Mouse (Mus musculus) neural tube, embryonic 10.5 days (tissue): ENCODE results near the gene Dnajb12.
A peak's percentile ranks its signal among the peaks of the same experiment; 100 is the strongest.
"Not testable (repeated sequence)": the region's sequence is repeated elsewhere in the genome, so short reads cannot be mapped to it uniquely, and the experiment has no call there.

Experiments used
- DNase-seq: peaks from one replicate; pipeline ENCODE4 v3.0.0-alpha.2; 2017; ENCODE audit warnings: low spot score; ENCODE audit errors: extremely low spot score

Gene Dnajb12

DNA sequence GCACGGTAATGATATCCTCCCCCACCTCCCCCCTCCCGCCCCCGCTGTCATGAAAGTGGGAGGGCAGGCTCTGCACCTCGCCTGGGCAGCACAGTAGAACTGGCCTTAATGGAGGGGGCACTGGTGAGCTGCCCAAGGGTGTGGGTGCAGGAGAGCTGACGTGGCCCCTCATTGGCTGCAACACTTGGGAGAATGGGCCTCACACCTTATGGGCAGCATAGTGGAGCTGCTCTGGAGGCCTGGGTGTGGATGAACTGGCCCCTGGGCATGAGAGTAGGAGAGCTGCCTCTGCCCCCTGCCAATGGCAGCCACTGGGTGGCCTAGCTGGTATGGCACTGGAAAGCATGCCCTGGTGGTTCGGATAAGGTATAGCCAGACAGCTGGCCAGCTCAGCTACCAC lies 9.3 kb upstream of the Dnajb12 start:
- DNase-seq = no peak

- not testable (repeated sequence) for DNase-seq
These were observed 6.7 kb upstream of the Dnajb12 start for GRCm38 (mm10) chr10:59872651-59873050.

- no peak for DNase-seq
These were observed 6.2 kb upstream of the Dnajb12 start for GRCm38 (mm10) chr10:59873206-59873605.

- DNase-seq = no peak
These were observed 5.7 kb upstream of the Dnajb12 start for GRCm38 (mm10) chr10:59873613-59874012.

DNA sequence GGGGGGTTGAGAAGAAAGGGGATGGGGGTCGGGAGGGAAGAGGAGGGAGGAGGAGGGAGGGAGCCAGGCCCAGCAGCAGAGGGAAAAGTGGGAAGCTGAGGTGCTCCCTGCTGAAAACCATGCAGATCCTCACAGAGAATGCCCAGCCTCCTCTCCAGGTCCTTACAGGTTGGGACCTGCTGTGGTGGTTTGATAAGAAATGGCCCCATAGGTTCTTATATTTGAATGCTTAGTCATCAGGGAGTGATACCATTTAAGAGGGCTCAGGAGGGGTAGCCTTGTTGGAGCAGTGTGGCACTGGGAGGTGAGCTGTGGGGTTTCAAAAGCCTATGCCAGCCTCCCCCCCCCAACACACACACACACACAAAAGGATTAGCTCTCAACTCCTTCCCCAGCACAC lies 4.0 kb upstream of the Dnajb12 start:
- DNase-seq = no peak

- DNase-seq = not testable (repeated sequence)
These were observed 2.7 kb upstream of the Dnajb12 start for GRCm38 (mm10) chr10:59876698-59877097.

DNA sequence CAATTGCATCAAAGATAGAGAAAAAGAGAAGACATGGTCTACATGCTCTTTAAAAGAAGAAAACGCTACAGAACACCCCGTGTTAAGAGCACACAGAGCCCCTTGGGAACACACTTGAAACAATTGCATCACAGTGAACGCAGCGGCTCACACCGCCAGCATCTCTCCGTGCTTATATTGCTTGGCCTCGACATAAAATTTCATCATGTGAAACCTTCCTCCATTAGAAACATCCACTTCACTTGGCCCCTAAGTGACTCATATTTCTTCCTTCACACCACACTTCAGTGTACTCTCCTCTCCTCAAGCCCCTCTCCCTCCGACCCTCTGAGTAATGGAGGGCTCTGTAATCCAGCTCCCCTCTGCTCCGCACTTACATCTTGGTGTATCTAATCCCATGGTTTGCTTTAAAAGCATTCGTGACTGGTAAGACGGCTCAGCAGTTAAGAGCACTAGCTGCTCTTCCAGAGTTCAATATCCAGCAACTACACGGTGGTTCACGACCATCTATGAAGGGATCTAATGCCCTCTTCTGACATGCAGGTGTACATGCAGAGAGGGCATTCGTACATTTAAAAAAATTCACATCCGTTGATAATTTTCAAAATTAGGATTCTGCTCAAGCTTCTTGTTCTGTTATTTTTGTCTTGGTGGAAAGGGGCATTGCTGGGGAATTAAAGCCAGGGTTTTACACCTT lies 1.8 kb upstream of the Dnajb12 start:
- DNase-seq = no peak

DNA sequence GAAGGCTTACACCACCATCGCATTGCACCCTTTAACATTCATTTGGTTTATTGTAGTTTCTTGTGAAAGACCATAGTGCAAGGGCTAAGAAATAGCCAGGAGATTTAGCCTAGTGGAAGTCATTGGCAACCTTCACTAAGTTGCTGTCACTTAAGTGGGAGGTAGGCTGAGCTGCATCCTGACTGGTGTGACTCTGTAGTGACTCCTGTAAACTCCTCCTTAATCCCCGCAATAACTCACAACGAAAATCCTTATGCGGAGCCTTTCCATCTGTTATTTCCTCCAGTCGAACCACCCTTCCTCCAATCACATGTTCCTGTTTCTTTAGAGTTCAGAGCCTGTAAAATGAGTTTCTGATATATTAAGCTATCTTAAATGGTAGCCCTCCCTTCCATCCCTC lies 533 bp upstream of the Dnajb12 start:
- DNase-seq = no peak

DNA sequence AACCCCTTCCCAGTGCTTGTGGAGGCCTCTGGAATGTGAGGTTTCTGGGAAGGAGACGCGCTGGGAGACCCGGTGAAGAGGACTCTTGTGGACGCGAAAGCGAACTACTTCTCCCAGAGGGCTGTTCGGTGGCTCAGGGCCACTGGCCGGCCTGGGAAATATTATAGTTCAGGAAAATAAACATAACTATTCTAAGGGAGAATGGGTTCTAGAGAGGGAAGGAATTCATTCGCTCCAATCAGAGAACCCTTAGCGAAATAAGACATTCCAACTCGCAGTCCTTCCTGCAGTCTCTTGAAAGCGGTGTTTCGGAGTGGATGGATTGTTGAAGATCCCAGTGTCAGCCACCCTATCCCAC lies 652 bp downstream of the Dnajb12 start:
- DNase-seq = no peak

- DNase-seq = no peak
These were observed 1.5 kb downstream of the Dnajb12 start for GRCm38 (mm10) chr10:59880837-59881236.

DNA sequence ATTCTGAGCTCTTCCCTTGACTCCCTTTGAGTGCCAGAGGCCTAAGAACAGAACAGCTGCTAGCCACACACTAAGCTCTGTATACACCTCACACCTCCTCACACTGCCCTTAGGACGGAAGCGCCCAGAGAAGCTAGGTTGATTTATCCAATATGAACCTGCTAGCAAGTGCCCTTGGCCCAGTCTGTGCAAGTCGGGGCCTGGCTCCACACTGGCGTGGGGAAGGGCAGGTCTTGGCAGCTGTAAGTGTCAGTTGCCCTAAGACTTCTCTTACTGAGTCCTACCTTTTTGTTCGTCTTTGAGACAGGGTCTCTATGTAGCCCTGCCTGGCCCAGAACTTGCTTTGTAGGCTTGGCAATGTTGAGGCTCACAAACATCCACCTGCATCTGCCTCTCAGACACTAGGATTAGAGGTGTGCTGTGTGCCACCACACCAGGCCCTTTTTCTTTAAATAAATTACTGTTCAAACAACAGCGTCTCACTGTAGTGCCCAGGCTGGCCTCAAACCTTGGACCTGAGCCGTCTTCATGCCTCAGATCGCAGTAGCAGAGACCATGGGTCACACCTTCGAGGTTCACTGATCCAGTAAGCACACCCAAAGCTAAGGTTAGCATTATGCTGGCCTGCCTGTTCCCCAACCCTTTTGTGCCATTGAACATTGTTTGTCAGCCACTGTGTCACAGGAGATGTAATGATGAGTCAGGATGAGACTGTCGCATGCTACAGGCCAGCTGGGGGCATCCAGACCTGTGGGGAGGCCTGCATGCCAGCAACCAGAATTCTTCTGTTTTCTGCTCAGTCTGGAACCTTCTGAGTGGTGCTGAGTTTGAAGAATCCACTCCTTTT lies 5.2 kb downstream of the Dnajb12 start:
- DNase-seq = no peak

DNA sequence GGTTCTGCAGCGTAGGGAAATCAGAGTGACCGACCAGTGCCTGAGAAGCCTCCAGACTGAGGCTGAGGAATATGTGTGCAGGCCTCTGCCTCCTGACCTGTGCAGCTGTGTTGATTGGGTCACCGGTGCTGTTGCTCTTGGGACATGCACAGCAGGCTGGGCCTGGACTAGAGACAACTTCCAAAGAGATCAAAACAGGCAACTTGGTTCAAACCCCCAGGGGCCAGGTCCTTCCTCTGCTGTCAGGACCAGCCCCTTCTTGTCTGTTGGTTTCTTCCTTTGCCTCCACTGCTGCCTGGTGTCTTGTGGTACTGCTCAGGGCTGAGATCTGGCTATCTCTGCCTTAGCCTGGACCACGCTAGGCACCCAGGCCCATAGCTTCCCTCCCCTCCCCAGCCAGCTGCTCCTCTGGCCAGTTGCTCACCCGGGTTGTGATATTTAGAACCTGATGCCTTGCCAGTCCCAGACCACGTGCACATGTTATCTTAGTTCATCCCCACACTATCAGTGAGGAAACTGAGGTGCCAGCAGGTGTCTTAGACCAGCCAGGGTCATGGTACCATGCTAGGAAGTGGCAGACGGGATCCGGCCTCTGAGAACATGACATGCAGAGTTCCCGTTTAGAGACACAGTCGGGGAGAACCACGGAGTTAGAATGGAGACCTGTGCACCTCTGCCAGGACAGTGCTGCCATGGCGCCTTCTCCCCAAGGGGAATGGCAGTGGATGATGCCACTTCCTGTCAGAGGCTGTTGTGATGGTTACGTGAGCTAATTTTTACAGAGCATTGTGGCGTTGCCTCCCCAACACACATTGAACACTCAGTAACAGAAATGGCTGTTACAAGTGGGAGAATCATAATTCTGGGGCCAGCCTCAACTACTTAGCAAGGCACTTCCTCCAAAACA lies 6.1 kb downstream of the Dnajb12 start:
- DNase-seq = no peak

DNA sequence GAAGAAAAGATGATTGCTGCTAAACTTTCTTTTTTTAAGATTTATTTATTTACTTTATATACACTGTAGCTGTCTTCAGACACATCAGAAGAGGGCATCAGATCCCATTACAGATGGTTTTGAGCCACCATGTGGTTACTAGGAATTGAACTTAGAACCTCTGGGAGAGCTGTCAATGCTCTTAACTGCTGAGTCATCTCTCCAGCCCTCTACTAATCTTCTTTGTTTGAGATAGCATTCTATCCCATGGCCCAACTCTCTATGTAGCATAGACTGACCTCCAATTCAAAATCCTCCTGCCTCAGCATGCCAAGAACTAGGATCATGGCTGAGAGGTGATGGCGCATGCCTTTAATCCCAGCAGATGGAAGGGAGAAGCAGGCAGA lies 6.7 kb downstream of the Dnajb12 start:
- no peak for DNase-seq

DNA sequence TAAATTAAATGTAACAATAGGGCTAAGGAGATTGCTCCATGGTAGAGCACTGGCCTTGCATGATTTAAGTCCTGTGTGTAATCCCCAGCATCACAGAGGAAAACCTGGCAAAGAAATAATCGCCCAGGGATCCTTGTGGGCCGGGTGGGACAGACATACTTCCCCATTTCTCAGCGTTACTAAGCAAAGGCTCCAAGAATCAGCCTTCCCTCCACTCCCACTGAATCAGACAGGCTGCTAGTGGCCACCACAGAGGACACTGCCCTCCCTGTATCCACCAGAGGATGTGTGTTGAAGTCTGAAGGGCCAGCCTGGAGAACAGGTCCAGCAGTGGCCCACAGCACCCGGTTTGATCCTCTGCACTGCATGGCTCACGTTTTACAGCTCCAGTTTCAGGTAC lies 8.1 kb downstream of the Dnajb12 start:
- no peak for DNase-seq

DNA sequence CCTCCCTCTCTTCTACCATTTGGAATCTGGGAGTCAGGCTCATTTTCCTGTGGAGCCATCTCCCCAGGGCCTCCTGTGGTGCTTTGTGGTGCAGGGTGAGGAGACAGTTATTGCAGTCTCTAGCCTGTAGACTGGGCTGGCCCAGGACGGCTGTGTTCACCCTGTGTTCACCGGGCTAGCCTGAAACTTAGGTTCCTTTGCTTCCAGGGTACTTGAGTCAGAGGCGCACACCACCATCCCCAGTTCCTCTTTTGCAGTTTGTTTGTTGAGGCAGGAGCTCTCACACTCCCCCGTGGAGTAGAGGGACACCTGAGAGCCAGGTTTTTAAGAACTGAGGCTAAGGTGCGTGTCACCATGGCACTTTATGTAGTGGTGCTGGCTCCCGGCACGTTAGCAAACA lies 10.0 kb downstream of the Dnajb12 start:
- DNase-seq = no peak

DNA sequence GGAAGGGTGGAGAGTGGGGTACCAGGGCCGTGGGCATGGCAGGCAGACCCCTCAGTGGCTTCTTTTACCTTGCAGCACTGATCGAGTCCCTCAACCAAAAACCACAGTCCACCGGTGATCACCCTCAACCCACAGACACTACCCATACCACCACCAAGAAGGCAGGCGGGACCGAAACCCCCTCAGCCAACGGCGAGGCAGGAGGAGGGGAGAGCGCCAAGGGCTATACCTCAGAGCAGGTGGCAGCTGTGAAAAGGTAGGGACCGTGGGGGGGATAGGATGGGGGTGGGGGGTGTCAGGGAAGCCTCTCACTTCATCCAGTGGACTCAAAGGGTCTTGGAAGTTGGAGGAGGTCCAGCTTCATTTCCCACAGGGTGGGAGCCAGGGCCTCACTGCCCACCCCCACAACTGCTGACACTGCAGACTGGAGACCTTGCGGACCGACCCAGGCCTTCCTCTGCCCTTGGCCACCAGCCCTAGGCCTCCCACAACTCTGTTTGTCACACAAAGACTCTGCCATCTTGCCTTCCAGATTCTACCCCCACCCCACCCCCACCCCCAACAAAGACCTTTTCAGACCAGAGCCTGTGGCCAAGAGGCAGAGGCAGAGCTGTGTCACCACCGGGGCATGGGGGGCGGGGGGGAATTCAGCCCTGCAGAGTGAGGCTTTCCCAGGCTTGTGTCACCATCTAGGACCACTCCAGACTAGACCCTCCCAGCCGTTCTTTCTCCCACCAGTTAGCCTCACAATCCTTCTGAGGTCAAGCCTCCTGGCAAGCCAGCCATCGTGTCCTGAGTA lies 10.8 kb downstream of the Dnajb12 start:
- DNase-seq = no peak

- no peak for DNase-seq
These were observed 13.6 kb downstream of the Dnajb12 start for GRCm38 (mm10) chr10:59892977-59893376.

DNA sequence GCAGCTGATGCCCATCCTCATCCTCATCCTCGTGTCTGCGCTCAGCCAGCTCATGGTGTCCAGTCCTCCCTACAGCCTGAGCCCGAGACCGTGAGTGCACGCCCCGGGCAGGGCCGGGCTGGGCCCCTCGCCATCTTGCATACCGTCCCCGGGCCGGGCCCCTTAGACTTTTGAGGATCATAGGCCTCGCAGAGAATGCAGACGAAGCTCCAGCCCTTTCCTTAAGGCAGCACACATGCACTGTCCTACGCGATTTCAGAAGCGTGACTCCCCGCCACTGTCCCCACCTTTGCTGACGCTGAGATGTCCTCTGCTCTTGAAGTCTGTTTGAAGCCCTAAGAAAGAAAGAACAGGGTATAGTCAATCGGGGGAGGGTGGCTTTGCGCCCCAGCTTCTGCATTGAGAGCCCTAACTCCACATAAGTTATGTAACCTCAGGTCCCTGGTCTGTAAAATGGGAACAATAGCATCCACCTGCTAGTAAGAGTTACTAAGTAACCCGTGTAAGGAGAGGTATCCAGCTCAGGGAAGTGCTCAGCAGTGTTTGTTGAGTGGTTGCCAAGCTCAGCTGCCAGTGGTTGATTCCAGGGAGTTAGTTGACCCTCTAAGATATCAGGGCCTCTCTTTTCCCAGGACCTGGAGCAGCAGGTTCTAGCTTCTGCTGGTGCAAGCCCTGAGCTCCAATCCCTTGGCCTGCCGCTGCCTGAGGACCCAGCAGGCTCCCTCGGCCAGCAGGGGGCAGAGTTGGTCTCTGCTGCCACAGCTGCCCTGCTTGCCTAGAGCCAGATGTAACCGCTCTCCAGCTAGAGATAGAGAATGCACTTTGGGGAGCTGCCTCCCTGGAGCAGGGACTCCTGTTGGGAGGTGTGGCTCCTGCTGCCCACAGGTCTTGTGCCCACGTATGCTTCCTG lies 15.2 kb downstream of the Dnajb12 start:
- DNase-seq = peak; percentile 90

DNA sequence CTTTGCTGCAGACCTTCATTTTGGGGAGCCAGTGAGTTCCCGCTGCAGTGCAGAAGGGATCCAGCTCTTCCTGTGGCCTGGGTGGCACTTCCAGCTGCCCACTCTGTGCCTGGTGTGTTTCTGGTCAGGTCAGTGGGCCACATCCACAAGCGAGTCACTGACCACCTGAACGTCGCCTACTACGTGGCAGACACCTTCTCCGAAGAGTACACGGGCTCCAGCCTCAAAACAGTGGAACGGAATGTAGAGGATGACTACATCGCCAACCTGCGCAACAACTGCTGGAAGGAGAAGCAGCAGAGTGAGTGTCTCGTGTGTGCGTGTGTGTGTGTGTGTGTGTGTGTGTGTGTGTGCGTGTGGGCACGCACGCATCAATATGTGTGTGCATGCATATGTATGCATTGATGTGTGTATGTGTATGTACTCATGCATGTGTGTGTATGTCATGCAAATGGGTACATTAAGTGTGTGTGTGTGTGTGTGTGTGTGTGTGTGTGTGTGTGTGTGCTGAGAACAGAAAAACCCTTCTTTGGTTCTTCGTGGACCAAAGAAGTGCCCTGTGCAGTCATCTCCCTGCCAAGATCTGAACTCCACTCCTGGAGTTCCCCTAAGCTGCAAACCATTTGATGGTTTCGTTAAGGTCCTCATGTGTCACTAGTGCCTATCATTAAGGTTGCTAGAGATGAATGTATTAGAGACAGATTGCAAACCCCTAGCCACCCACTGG lies 16.3 kb downstream of the Dnajb12 start:
- DNase-seq = no peak
